Mouse (Mus musculus): ENCODE data around the gene Lgr5. TPM values are rescaled to one million over a fixed set of nuclear protein-coding genes. Genes with fewer than 3 reads are reported as not detected.

Lgr5 gene
- total RNA-seq, 2 experiments from 2014 or later: 0.79 to 0.80 TPM

DNA sequence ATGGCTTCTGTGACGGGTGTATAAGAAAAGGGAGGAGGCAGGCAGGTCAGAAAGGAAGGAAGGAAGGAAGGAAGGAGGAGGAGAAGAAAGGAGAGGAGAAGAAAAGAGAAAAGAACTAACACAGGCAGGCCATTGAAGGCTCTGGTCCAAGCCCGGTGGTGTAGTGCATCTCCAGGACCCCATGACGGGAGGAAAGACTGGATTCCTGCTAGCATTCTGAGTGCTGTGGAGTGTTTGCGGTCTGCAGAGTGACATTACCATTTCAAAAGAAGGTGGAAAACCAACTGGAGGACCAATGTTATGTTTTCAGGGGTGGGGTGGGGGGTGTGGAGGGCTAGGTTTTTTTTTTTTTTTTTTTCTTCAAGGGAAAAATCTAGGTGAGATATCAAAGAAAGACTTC is 165.6 kb downstream of the Lgr5 start:
- no peak for DNase-seq

DNA sequence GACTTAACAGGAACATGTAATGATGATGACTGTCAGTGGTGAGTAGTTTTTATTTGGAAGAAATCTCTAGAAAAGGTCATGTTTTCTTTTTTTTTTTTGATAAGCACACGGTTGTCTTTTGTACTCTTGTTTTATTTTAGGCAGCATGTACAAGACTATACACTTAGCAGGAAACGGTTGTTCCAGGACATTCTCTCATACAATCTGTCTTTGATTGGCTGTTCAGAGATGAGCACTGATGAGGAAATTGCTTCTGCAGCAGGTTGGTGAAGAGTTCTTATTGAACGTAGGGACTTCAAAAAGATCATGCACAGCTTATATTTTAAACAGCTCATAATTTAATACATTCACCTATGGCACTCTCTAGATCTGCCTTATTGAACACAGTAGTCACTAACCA is 173.5 kb downstream of the Lgr5 start:
- no peak for DNase-seq

DNA sequence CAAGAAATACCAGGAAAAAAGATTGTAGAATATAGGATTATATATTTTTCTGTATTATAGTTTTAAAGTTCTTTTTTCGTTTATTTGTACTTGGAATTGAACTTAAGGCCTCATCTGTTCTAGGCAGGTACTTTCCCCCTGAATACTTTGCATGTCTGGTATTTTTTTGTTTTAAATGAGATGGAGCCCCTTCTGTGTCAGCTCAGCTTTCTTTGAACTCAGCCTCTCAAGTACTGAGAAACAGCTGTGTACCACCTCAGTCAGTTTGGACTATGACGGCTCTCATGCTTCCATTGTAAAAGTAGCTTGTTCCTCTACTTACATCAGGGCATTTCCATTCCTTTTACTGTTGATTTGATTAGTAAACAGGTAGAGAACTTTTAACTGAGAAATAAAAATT is 174.1 kb downstream of the Lgr5 start:
- DNase-seq: no peak

DNA sequence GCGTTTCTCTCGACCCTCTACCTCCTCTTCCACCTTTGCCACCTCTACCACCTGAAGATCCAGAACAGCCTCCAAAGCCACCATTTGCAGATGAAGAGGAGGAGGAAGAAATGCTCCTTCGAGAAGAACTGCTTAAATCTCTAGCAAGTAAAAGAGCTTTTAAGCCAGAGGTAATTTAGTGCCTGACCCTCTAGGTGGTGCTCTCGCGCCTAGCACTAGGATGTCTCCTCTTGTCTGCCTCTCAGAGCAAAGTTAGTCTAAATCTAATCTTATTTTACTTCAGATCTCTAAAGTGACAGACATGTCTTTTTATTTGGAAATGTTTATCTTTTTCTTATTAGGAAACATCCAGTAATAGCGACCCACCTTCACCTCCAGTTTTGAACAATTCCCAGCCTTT is 181.2 kb downstream of the Lgr5 start:
- peak; percentile 58 for DNase-seq

Other genes with a start within 250 kb of the Lgr5 start
- 10 to 100 TPM; 12.3 to 12.7 TPM for gene Tmem19, start 225.3 kb downstream of the Lgr5 start, total RNA-seq (2021)
- 1 to 10 TPM; 4.7 to 6.7 TPM for gene Thap2, start 203.3 kb downstream of the Lgr5 start, total RNA-seq (2021)
- gene Zfc3h1, start 202.8 kb downstream of the Lgr5 start, total RNA-seq (2021): 10 to 100 TPM; 13.7 to 20.2 TPM
- gene A930009A15Rik, start 17.8 kb downstream of the Lgr5 start, total RNA-seq (2021): not detected
- 10 to 100 TPM; 26.6 to 30.9 TPM for gene Tspan8, start 229.1 kb upstream of the Lgr5 start, total RNA-seq (2021)

Measured in gastrocnemius, postnatal 10 days (tissue).